16 mouse cellular contexts compared by ENCODE assay signal in the genomic region with DNA sequence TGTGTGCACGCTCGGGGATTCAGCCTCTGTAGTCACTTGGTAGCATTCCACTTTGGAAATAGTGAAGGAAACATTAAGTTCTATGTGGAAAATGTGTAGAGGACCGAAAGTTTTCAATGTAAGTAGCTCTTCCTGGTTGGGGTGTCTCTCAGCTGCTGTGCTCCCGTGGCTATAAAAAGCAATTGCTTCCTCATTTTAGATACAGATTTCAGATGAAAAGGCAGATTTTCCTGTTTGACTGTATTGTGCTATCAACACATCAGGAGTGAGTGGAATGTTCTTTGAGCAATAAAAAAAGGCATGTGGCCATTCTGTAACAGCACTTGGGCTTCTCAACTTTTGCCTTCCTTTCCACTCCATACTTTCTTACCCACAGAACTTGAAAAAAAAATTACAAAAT. TPM values are rescaled to one million over a fixed set of nuclear protein-coding genes. Genes with fewer than 3 reads are reported as not detected.
A peak's percentile ranks its signal among the peaks of the same experiment; 100 is the strongest.
DNase-seq lines count a peak whose midpoint lies in the region; ATAC-seq and TF ChIP-seq lines count a peak whose summit lies in the region.
"Had no signal": no experiment of that assay in that cellular context is flagged by ENCODE, and none has a peak within 500 bp of the region (broad histone marks: within the 10 kb centered on the region; RNA-seq: fewer than 3 reads in every experiment).

No protein-coding gene starts in this region.

- ATAC-seq in heart, embryonic 15.5 days (replicated peaks; ENCODE audit: insufficient number of reproducible peaks, insufficient read depth, low FRiP score, low read depth) = no peak
- ATAC-seq in lung, postnatal 0 days = peak; percentile 45
- ATAC-seq in hindbrain, embryonic 12.5 days (ENCODE audit: low FRiP score) = no peak
- ATAC-seq: forebrain, embryonic 14.5 days had no signal

- no peak for DNase-seq in heart, postnatal 14 days
- peak; percentile 62 for DNase-seq in lung, postnatal 0 days (ENCODE audit: low spot score)
- DNase-seq in lung, adult 18-20 months = no peak
- DNase-seq in cerebellum, adult 9-11 months = no peak
- DNase-seq in thymus, postnatal 25 days = no peak
- DNase-seq: cerebellum, adult 11-12 months; gastrocnemius, postnatal 14 days; kidney, adult 9 months; layer of hippocampus, postnatal 36 days had no signal

- H3K27me3 ChIP-seq in heart, embryonic 15.5 days = no peaks in the 10 kb centered on the region
- H3K27me3 ChIP-seq in lung, postnatal 0 days (replicated peaks; ENCODE audit: insufficient read depth, low read length) = no peaks in the 10 kb centered on the region
- H3K27me3 ChIP-seq in hindbrain, embryonic 12.5 days = no peaks in the 10 kb centered on the region

- H3K9ac ChIP-seq in heart, embryonic 15.5 days = no peak overlapping the region
- no peak overlapping the region for H3K9ac ChIP-seq in lung, postnatal 0 days (replicated peaks; ENCODE audit: low read depth)
- no peak overlapping the region for H3K9ac ChIP-seq in hindbrain, embryonic 12.5 days
- H3K9ac ChIP-seq: hindbrain, embryonic 14.5 days; liver, embryonic 14.5 days had no signal

- H3K36me3 ChIP-seq in heart, embryonic 15.5 days = no peaks in the 10 kb centered on the region
- no peaks in the 10 kb centered on the region for H3K36me3 ChIP-seq in lung, postnatal 0 days (ENCODE audit: insufficient read depth, low read length)
- no peaks in the 10 kb centered on the region for H3K36me3 ChIP-seq in macrophage (ENCODE audit: inconsistent target)
- no peaks in the 10 kb centered on the region for H3K36me3 ChIP-seq in hindbrain, embryonic 12.5 days

- H3K79me2 ChIP-seq in macrophage (ENCODE audit: inconsistent target) = peaks cover 100% of the 10 kb centered on the region

- 56% methylated on average over 4 of the region's 4 CpGs for WGBS in heart, embryonic 15.5 days
- 27% methylated on average over 4 of the region's 4 CpGs for WGBS in lung, postnatal 0 days
- WGBS in macrophage (ENCODE audit: missing documents) = 12% methylated on average over 4 of the region's 4 CpGs
- 77% methylated on average over 4 of the region's 4 CpGs for WGBS in hindbrain, embryonic 12.5 days

- peak overlapping the region; percentile 73; the same call in 1 of the 2 replicates for H3K27ac ChIP-seq in heart, embryonic 15.5 days
- H3K27ac ChIP-seq in lung, postnatal 0 days (ENCODE audit: low read length) = peak overlapping the region; percentile 4; the same call in 1 of the 2 replicates
- H3K27ac ChIP-seq in macrophage = peak overlapping the region; percentile 52
- no peak overlapping the region for H3K27ac ChIP-seq in hindbrain, embryonic 12.5 days
- H3K27ac ChIP-seq: hindbrain, embryonic 14.5 days; liver, embryonic 14.5 days had no signal

- TF ChIP-seq CTCF in lung, postnatal 0 days (IDR thresholded peaks at IDR 0.05) = no peak

- no peak overlapping the region for H3K4me3 ChIP-seq in heart, embryonic 15.5 days
- no peak overlapping the region for H3K4me3 ChIP-seq in lung, postnatal 0 days (ENCODE audit: low read depth, low read length)
- no peak overlapping the region for H3K4me3 ChIP-seq in macrophage (ENCODE audit: inconsistent target)
- no peak overlapping the region for H3K4me3 ChIP-seq in hindbrain, embryonic 12.5 days

- H3K4me1 ChIP-seq in heart, embryonic 15.5 days (replicated peaks) = peaks cover 48% of the 10 kb centered on the region
- peaks cover 18% of the 10 kb centered on the region; the same call in 1 of the 2 replicates for H3K4me1 ChIP-seq in lung, postnatal 0 days (ENCODE audit: insufficient read depth, low read depth, low read length)
- peaks cover 5% of the 10 kb centered on the region; the same call in 1 of the 2 replicates for H3K4me1 ChIP-seq in hindbrain, embryonic 12.5 days

- peak; percentile 34; the same call in 1 of the 2 replicates for TF ChIP-seq EP300 in lung, postnatal 0 days (IDR thresholded peaks at IDR 0.05)

- H3K9me3 ChIP-seq in heart, embryonic 15.5 days (replicated peaks) = no peaks in the 10 kb centered on the region
- no peaks in the 10 kb centered on the region for H3K9me3 ChIP-seq in lung, postnatal 0 days (ENCODE audit: low read length)
- H3K9me3 ChIP-seq in hindbrain, embryonic 12.5 days (replicated peaks) = no peaks in the 10 kb centered on the region

- no peak overlapping the region for H3K4me2 ChIP-seq in heart, embryonic 15.5 days
- no peak overlapping the region for H3K4me2 ChIP-seq in lung, postnatal 0 days (replicated peaks; ENCODE audit: low read depth, low read length)
- no peak overlapping the region for H3K4me2 ChIP-seq in hindbrain, embryonic 12.5 days (replicated peaks)
- H3K4me2 ChIP-seq: heart, embryonic 11.5 days; hindbrain, embryonic 14.5 days had no signal

- intact Hi-C loops in heart, postnatal 14 days (cut with DNase I) = no loop called here

RNA-seq across cellular contexts. Expression of a gene that starts 16.0 kb away (rescaled TPM):
- 21.9 and 25.2 TPM in 2 replicates for polyA plus RNA-seq in heart, embryonic 15.5 days (2015; fragmentation: Nextera tagmentation; extraction: Ambion mirVana)
- 100 to 1,000 TPM in 1 of 2 experiments, 10 to 100 TPM in 1; 93.5 to 101 TPM for total RNA-seq in heart, postnatal 14 days (2021)
- polyA plus RNA-seq in lung, postnatal 0 days (2015; fragmentation: Nextera tagmentation; extraction: Ambion mirVana) = 37.3 and 37.7 TPM in 2 replicates
- total RNA-seq in macrophage (2018; cell fraction: chromatin; rRNA removed) = 100 to 1,000 TPM in 2 of 26 experiments, 10 to 100 TPM in 24; 33.9 to 109 (median 74.3) TPM
- 100 to 1,000 TPM in 25 of 26 experiments, 10 to 100 TPM in 1; 99.5 to 166 (median 146) TPM for total RNA-seq in macrophage (2018; cell fraction: cytosol; rRNA removed)
- total RNA-seq in macrophage (2018; cell fraction: nucleus; rRNA removed) = 100 to 1,000 TPM in 15 of 26 experiments, 10 to 100 TPM in 11; 65.3 to 172 (median 109) TPM
- polyA plus RNA-seq in macrophage (2018) = 120 to 143 TPM (median 143 TPM) in 3 replicates
- polyA plus RNA-seq in hindbrain, embryonic 12.5 days (2016; fragmentation: Nextera tagmentation; extraction: Ambion mirVana) = 75.3 and 80.6 TPM in 2 replicates

RNA-seq across cellular contexts. Expression of a gene that starts 30.8 kb away (rescaled TPM):
- polyA plus RNA-seq in heart, embryonic 15.5 days (2015; fragmentation: Nextera tagmentation; extraction: Ambion mirVana) = 1.1 and 1.7 TPM in 2 replicates
- under 1 TPM; 0.76 to 0.80 TPM for total RNA-seq in heart, postnatal 14 days (2021)
- 1.5 and 1.8 TPM in 2 replicates for polyA plus RNA-seq in lung, postnatal 0 days (2015; fragmentation: Nextera tagmentation; extraction: Ambion mirVana)
- 100 to 1,000 TPM in 22 of 26 experiments, 10 to 100 TPM in 4; 65.8 to 335 (median 180) TPM for total RNA-seq in macrophage (2018; cell fraction: chromatin; rRNA removed)
- total RNA-seq in macrophage (2018; cell fraction: cytosol; rRNA removed) = 10 to 100 TPM; 16.6 to 45.8 (median 27.9) TPM
- total RNA-seq in macrophage (2018; cell fraction: nucleus; rRNA removed) = 100 to 1,000 TPM in 25 of 26 experiments, 10 to 100 TPM in 1; 97.8 to 265 (median 186) TPM
- 21.9 to 32.0 TPM (median 29.3 TPM) in 3 replicates for polyA plus RNA-seq in macrophage (2018)
- polyA plus RNA-seq in hindbrain, embryonic 12.5 days (2016; fragmentation: Nextera tagmentation; extraction: Ambion mirVana) = 1.2 and 1.5 TPM in 2 replicates
